Mouse (Mus musculus): ENCODE data around the gene Zfp386. TPM values are rescaled to one million over a fixed set of nuclear protein-coding genes. Genes with fewer than 3 reads are reported as not detected.

The Zfp386 gene
- polyA plus RNA-seq, 1 experiment from 2014 or later: 70.4 TPM

- Histone ChIP-seq H3K27ac (replicated peaks) (no peak overlapping the region), H3K4me3 (no peak overlapping the region), H3K9me3 (no peaks in the 10 kb centered on the region), H3K4me2 (replicated peaks) (no peak overlapping the region), H3K36me3 (no peaks in the 10 kb centered on the region), H3K27me3 (no peaks in the 10 kb centered on the region), H3K9ac (replicated peaks) (no peak overlapping the region), H3K4me1 (no peaks in the 10 kb centered on the region)
- WGBS: 70% methylated on average over 3 of the region's 3 CpGs
- ATAC-seq (ENCODE audit: low FRiP score, low read depth): no peak
Observed at GRCm38 (mm10) chr12:116096361-116096904, 48.9 kb downstream of the Zfp386 start.

- Histone ChIP-seq H3K9ac (replicated peaks) (no peak overlapping the region), H3K36me3 (no peaks in the 10 kb centered on the region), H3K4me2 (replicated peaks) (no peak overlapping the region), H3K27ac (replicated peaks) (no peak overlapping the region), H3K4me3 (no peak overlapping the region), H3K9me3 (no peaks in the 10 kb centered on the region), H3K27me3 (no peaks in the 10 kb centered on the region), H3K4me1 (no peaks in the 10 kb centered on the region)
- WGBS: 86% methylated on average over 7 of the region's 8 CpGs
- ATAC-seq (ENCODE audit: low FRiP score, low read depth): no peak
Observed at GRCm38 (mm10) chr12:116097166-116097565, 49.6 kb downstream of the Zfp386 start.

- H3K9me3 ChIP-seq: no peaks in the 10 kb centered on the region
- 94% methylated on average over 2 of the region's 2 CpGs for WGBS
Observed at GRCm38 (mm10) chr12:116101945-116102344, 54.4 kb downstream of the Zfp386 start.

GRCm38 (mm10) chr12:116109451-116110353, 62.2 kb downstream of the Zfp386 start:
- no peaks in the 10 kb centered on the region for H3K4me1 ChIP-seq
- no peak overlapping the region for H3K9ac ChIP-seq (replicated peaks)
- no peak overlapping the region for H3K4me2 ChIP-seq (replicated peaks)
- no peaks in the 10 kb centered on the region for H3K27me3 ChIP-seq
- H3K27ac ChIP-seq (replicated peaks): no peak overlapping the region
- H3K4me3 ChIP-seq: no peak overlapping the region
- no peaks in the 10 kb centered on the region; the same call in 1 of the 2 replicates for H3K9me3 ChIP-seq
- ATAC-seq (ENCODE audit: low FRiP score, low read depth): no peak
- no peaks in the 10 kb centered on the region for H3K36me3 ChIP-seq
- 84% methylated on average over 9 of the region's 9 CpGs for WGBS

More at GRCm38 (mm10) chr12:116101945-116102344, 54.4 kb downstream of the Zfp386 start:
- Histone ChIP-seq H3K36me3 (no peaks in the 10 kb centered on the region), H3K4me1 (no peaks in the 10 kb centered on the region), H3K9ac (replicated peaks) (no peak overlapping the region), H3K27ac (replicated peaks) (no peak overlapping the region), H3K4me2 (replicated peaks) (no peak overlapping the region), H3K27me3 (no peaks in the 10 kb centered on the region), H3K4me3 (no peak overlapping the region)
- no peak for ATAC-seq (ENCODE audit: low FRiP score, low read depth)

- H3K4me3 ChIP-seq: no peak overlapping the region
- H3K9ac ChIP-seq (replicated peaks): no peak overlapping the region
- H3K27me3 ChIP-seq: no peaks in the 10 kb centered on the region
- H3K36me3 ChIP-seq: no peaks in the 10 kb centered on the region
- H3K4me1 ChIP-seq: no peaks in the 10 kb centered on the region
- H3K27ac ChIP-seq (replicated peaks): no peak overlapping the region
- no peak for ATAC-seq (ENCODE audit: low FRiP score, low read depth)
- 87% methylated on average over 7 of the region's 7 CpGs for WGBS
- H3K4me2 ChIP-seq (replicated peaks): no peak overlapping the region
- no peaks in the 10 kb centered on the region; the same call in 1 of the 2 replicates for H3K9me3 ChIP-seq
Observed at GRCm38 (mm10) chr12:116111007-116111694, 63.6 kb downstream of the Zfp386 start.

Other genes starting within 250 kb of the Zfp386 start
- gene Vipr2, start 30.0 kb downstream of the Zfp386 start, polyA plus RNA-seq (2016; fragmentation: Nextera tagmentation; extraction: Ambion mirVana): 2.3 and 3.6 TPM in 2 replicates
- 16.6 and 19.0 TPM in 2 replicates for gene Wdr60, start 215.3 kb downstream of the Zfp386 start, polyA plus RNA-seq (2016; fragmentation: Nextera tagmentation; extraction: Ambion mirVana)
- gene Gm11027, start 227.7 kb downstream of the Zfp386 start, polyA plus RNA-seq (2016; fragmentation: Nextera tagmentation; extraction: Ambion mirVana): not detected in 2 replicates
- gene Esyt2, start 233.5 kb downstream of the Zfp386 start, polyA plus RNA-seq (2016; fragmentation: Nextera tagmentation; extraction: Ambion mirVana): 17.9 and 19.7 TPM in 2 replicates

All from midbrain, embryonic 12.5 days (tissue).